Mouse (Mus musculus): ENCODE results near the gene Prcc.
A peak's percentile ranks its signal among the peaks of the same experiment; 100 is the strongest.

- no peak for TF ChIP-seq CTCF (IDR thresholded peaks at IDR 0.05; ENCODE audit: low read depth, low read length)
- 0 out of 2 replicates have a peak, but pooled peaks have one; percentile 35 for TF ChIP-seq POLR2A (IDR thresholded peaks at IDR 0.05; ENCODE audit: extremely low read depth, insufficient read depth, low read length)
These were observed 21.2 kb upstream of the Prcc start for GRCm38 (mm10) chr3:87906601-87906980.

Data from liver, adult 2 months (tissue).